Mouse (Mus musculus) lung, adult 2 months (tissue): ENCODE data around the gene Dnal4.

Experiments used
- CTCF ChIP-seq: fragments of 200-500 bp; IDR thresholded peaks from 2 replicates; pipeline ENCODE4 v1.5.1; 2011; ENCODE audit warnings: mild to moderate bottlenecking, low read length, control low read depth; ENCODE audit not compliant: insufficient read depth
- POLR2A ChIP-seq: fragments of 200-500 bp; IDR thresholded peaks from 2 replicates; pipeline ENCODE4 v1.6.1; 2011; ENCODE audit warnings: low read depth, mild to moderate bottlenecking, control low read depth, low read length, borderline replicate concordance; ENCODE audit errors: extremely low read depth

GRCm38 (mm10) chr15:79745312-79745711 lies 32.3 kb downstream of the Dnal4 start:
- TF ChIP-seq CTCF (no peak), POLR2A (no peak)
